Mouse (Mus musculus) megakaryocyte, embryonic 14.5 days (primary cell): Measurements from ENCODE around the gene Bcl9l.

Source experiments
- FLI1 ChIP-seq: IDR thresholded peaks from 2 replicates; pipeline ENCODE4 v1.6.1; 2012; ENCODE audit warnings: low read length, inconsistent platforms, mixed read lengths
- GATA1 ChIP-seq: IDR thresholded peaks from 3 replicates; pipeline ENCODE4 v1.6.1; 2012; ENCODE audit warnings: mixed read lengths, low read length, inconsistent platforms, borderline replicate concordance

DNA sequence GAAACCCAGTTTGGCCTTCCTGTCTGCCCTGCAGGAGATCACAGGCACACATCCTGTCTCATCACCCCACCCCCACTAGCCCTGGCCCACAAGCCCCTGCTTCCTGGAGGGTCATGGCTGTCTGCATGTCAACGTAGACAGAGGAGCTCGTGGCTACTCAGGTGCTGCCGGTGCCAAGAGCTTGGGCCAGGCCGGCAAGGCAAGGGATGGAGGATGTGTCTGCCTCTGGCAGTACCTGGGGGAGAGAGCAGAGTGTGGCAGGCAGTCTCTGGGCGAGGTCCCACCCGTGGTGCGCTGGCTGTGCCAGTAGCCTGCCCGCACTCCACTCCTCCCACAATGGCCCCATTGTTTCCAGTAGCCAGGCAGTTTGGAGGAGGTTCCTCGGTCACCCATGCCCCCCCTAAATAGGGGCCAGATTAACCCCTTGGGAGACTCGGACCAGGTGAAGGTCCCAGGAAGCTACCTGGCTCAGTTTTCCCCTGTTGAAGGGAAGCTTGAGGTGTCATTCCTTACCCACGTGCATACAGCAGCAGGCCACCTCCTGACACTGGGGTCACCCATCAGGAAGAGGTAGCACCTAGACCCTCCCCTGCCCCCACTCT lies 11.7 kb downstream of the Bcl9l start:
- no peak for TF ChIP-seq FLI1
- TF ChIP-seq GATA1, result no peak
